Mouse (Mus musculus) cerebellum, adult 2 months (tissue): ENCODE data around the gene Mark2.

Experiments
- CTCF ChIP-seq: fragments of 200-500 bp; IDR thresholded peaks from 2 replicates; pipeline ENCODE4 v1.5.1; 2011; ENCODE audit warnings: low read depth, mild to moderate bottlenecking, control low read depth, low read length, moderate library complexity, borderline replicate concordance; ENCODE audit not compliant: insufficient read depth
- POLR2A ChIP-seq: fragments of 200-500 bp; IDR thresholded peaks from 2 replicates; pipeline ENCODE4 v1.6.1; 2011; ENCODE audit warnings: low read length, control low read depth, borderline replicate concordance; ENCODE audit not compliant: insufficient read depth

- TF ChIP-seq CTCF (peak; percentile 86), POLR2A (no peak)
Measured at GRCm38 (mm10) chr19:7234537-7235221, 107.0 kb downstream of the Mark2 start.
